Mouse (Mus musculus): ENCODE measurements around the gene Gm13693. TPM values are rescaled to one million over a fixed set of nuclear protein-coding genes. Genes with fewer than 3 reads are reported as not detected.
A peak's percentile ranks its signal among the peaks of the same experiment; 100 is the strongest.
"Not testable (repeated sequence)": the region's sequence is repeated elsewhere in the genome, so short reads cannot be mapped to it uniquely, and the experiment has no call there.

Gm13693 gene
- total RNA-seq (2021) = 1 to 10 TPM; 1.1 TPM

DNA sequence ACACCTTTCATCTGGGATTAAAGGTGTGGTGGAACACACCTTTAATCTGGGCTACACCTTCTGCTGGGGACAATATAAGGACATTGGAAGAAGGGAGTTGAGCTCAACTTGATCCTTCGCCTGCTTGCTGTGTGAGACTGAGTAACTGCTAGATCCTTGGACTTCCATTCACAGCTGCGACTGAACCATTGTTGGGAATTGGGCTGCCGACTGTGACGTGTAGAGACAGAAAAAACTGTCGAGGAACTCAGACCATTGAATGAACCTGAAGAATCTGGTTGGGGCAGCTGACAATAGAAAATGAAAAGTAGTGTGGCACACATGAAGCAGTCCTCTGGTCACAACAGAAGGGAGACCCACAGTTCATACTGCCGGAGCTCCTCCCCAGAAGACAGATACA is at the start of gene Gm13693:
Gene Gm13693 (plus strand): TSS at position 301 of the 400 bp plus-strand sequence.
- DNase-seq = not testable (repeated sequence)

DNA sequence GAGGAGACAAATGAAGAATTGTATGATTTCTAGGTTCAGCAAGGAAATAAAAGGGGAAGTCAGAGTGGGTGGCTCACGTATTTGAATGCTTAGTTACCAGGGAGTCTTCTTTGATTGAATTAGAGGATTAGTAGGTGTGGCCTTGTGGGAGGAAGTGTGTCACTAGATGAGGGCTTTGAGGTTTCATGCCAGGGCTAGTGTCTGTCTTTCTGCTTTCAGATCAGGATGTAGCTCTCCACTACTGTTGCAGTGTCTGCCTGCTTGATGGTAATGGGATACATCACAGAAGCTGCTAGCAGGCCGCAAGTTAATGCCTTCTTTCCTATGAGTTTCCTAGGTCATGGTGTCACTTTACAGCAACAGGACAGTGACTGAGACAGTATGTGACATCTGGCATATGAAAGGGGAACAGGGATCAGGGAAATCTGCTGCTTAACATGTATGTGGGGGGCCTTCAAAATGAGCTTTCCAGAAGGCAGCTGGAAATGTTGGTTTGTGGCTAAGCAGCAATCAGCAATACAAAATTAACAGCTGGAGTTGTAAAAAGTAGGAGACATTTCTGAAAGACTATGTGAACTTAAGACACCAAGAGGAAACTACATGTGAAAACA is 31.7 kb upstream of the Gm13693 start:
- no peak for DNase-seq

DNA sequence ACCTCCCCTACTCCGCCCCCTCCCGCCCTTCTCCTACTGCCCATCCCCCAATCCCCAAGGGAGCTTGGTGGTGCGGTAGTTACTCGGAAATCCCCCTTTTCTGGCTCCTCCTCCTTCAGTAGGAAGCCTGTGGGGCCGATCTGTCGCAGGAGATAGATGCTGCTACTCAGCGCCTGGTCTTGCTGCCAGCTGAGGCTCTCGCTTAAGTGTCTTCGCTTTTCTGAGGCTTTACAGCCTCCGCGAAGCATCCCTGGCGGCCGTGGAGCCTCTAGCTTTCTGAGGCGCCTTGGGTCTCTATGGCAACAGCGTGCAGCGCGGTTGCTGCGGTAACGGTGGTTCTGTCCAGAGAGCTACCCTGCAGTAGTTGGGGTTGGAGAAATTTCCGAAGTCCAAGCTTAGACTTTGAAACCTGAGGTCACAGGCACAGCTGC is 20.4 kb upstream of the Gm13693 start, which contains the start of gene Zswim2:
Gene Zswim2 (minus strand): TSS at position 298 of the 431 bp plus-strand sequence.
- peak; percentile 23 for DNase-seq

- DNase-seq = no peak
Observed at GRCm38 (mm10) chr2:83941378-83941777, 19.9 kb upstream of the Gm13693 start.

GRCm38 (mm10) chr2:83941792-83942191 is 19.5 kb upstream of the Gm13693 start:
- DNase-seq = no peak

GRCm38 (mm10) chr2:83955393-83955792 is 5.9 kb upstream of the Gm13693 start, which contains the start of gene Gm13698:
Gene Gm13698 (plus strand): TSS chr2:83955693.
- not testable (repeated sequence) for DNase-seq

GRCm38 (mm10) chr2:83967013-83967412 is 5.7 kb downstream of the Gm13693 start, which contains the start of gene Gm13695:
Gene Gm13695 (plus strand): TSS chr2:83967313.
- DNase-seq = not testable (repeated sequence)

DNA sequence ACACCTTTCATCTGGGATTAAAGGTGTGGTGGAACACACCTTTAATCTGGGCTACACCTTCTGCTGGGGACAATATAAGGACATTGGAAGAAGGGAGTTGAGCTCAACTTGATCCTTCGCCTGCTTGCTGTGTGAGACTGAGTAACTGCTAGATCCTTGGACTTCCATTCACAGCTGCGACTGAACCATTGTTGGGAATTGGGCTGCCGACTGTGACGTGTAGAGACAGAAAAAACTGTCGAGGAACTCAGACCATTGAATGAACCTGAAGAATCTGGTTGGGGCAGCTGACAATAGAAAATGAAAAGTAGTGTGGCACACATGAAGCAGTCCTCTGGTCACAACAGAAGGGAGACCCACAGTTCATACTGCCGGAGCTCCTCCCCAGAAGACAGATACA is 11.5 kb downstream of the Gm13693 start, which contains the start of gene Gm13696:
Gene Gm13696 (plus strand): TSS at position 301 of the 400 bp plus-strand sequence.
- DNase-seq = not testable (repeated sequence)

- DNase-seq = not testable (repeated sequence)
Observed at GRCm38 (mm10) chr2:83978633-83979032, 17.3 kb downstream of the Gm13693 start, which contains the start of gene Gm13694. Gene Gm13694 (plus strand): TSS chr2:83978933.

DNA sequence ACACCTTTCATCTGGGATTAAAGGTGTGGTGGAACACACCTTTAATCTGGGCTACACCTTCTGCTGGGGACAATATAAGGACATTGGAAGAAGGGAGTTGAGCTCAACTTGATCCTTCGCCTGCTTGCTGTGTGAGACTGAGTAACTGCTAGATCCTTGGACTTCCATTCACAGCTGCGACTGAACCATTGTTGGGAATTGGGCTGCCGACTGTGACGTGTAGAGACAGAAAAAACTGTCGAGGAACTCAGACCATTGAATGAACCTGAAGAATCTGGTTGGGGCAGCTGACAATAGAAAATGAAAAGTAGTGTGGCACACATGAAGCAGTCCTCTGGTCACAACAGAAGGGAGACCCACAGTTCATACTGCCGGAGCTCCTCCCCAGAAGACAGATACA is 23.1 kb downstream of the Gm13693 start, which contains the start of gene Gm13697:
Gene Gm13697 (plus strand): TSS at position 301 of the 400 bp plus-strand sequence.
- DNase-seq = not testable (repeated sequence)

DNA sequence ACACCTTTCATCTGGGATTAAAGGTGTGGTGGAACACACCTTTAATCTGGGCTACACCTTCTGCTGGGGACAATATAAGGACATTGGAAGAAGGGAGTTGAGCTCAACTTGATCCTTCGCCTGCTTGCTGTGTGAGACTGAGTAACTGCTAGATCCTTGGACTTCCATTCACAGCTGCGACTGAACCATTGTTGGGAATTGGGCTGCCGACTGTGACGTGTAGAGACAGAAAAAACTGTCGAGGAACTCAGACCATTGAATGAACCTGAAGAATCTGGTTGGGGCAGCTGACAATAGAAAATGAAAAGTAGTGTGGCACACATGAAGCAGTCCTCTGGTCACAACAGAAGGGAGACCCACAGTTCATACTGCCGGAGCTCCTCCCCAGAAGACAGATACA is 28.9 kb downstream of the Gm13693 start, which contains the start of gene Gm13691:
Gene Gm13691 (plus strand): TSS at position 301 of the 400 bp plus-strand sequence.
- not testable (repeated sequence) for DNase-seq

DNA sequence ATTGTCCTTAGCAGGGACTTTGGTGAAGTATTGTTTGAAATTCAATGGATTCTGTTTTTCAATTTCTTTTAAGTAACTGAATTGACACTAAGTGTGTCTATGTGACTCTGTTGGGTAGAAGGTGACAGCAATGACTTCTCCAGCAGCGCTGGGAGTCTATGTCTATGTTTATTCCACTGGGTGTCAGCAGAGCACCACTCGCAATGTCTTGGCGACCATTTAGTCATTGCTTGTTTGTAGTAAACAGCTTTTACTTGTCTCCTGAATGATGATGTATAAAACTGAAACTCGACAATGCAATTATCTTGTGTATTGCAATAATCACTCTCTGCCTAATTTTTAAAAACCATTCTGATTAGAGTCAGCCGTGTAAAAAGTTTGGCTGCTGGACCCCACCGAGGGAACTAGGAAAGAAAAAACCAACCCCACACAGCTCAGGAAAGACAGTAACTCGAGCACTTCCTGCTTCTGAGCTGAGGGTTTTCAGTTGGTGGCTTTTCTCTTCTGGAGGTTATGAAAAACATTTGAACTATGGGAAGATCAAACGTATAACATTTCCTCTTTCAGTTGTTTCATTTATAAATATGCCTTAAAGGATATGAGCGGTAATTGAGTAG is 32.4 kb downstream of the Gm13693 start:
- DNase-seq = not testable (repeated sequence)

- not testable (repeated sequence) for DNase-seq
Observed at GRCm38 (mm10) chr2:83994526-83994925, 33.2 kb downstream of the Gm13693 start.

- DNase-seq = no peak
Observed at GRCm38 (mm10) chr2:84008913-84009312, 47.6 kb downstream of the Gm13693 start.

DNA sequence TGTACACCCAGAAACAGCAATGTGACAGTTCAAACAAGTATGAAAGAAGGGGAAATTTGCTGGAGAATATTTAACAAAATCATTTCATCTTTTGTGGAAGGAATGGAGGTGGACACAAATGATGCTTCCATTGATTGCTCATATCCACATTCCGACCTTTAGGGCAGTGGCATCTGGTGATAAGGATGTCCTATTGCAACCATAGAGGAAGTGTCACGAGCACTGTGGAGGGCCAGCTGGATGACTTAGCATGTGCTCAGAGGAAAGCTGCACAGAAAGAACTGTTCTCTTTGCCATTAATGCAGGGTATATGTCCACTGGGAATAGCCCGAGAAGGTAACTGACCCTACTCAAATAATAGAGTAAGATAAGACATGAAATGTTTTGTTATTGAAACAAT is 48.5 kb downstream of the Gm13693 start:
- no peak for DNase-seq

Other genes starting within 250 kb of the Gm13693 start
- 10 to 100 TPM; 57.2 to 64.7 TPM for gene Itgav, start 237.1 kb upstream of the Gm13693 start, total RNA-seq (2021)
- gene Fam171b, start 148.9 kb upstream of the Gm13693 start, total RNA-seq (2021) = 1 to 10 TPM; 1.3 to 1.6 TPM
- not detected for gene Zswim2, start 20.3 kb upstream of the Gm13693 start, total RNA-seq (2021)
- 1 to 10 TPM; 1.1 TPM for gene Gm13698, start 5.8 kb upstream of the Gm13693 start, total RNA-seq (2021)
- not detected for gene Gm13695, start 5.8 kb downstream of the Gm13693 start, total RNA-seq (2021)
- gene Gm13696, start 11.6 kb downstream of the Gm13693 start, total RNA-seq (2021) = 1 to 10 TPM; 1.1 TPM
- gene Gm13694, start 17.4 kb downstream of the Gm13693 start, total RNA-seq (2021) = 1 to 10 TPM; 1.1 TPM
- gene Gm13697, start 23.2 kb downstream of the Gm13693 start, total RNA-seq (2021) = 1 to 10 TPM; 1.1 TPM
- 1 to 10 TPM; 1.1 TPM for gene Gm13691, start 29.1 kb downstream of the Gm13693 start, total RNA-seq (2021)

All from heart, postnatal 4 days (tissue).